Mouse (Mus musculus) T-helper 2 cell (primary cell): ENCODE measurements around the gene Adipoq.
"Not testable (repeated sequence)": the region's sequence is repeated elsewhere in the genome, so short reads cannot be mapped to it uniquely, and the experiment has no call there.

Source experiments
- in situ Hi-C: fragments of 300-600 bp; cut with MboI, MseI; formaldehyde crosslinking; loops from one replicate; pipeline ENCODE4 v1.15.1; 2025; ENCODE audit warnings: high pct_unique_total_duplicates

The Adipoq gene

GRCm38 (mm10) chr16:23146280-23146679, at the start of gene Adipoq:
Gene Adipoq, plus strand, starts transcription at chr16:23146536.
- in situ Hi-C loops = no loop called here

- in situ Hi-C loops = not testable (repeated sequence)
Observed at GRCm38 (mm10) chr16:23096886-23097285, 49.5 kb upstream of the Adipoq start.

- in situ Hi-C loops = not testable (repeated sequence)
Observed at GRCm38 (mm10) chr16:23097290-23098104, 48.8 kb upstream of the Adipoq start.

GRCm38 (mm10) chr16:23098105-23098452, 48.3 kb upstream of the Adipoq start:
- in situ Hi-C loops = not testable (repeated sequence)

GRCm38 (mm10) chr16:23099632-23100031, 46.7 kb upstream of the Adipoq start:
- in situ Hi-C loops = loop anchor here (25.0 kb wide), 1 partner anchor 837 kb away; the partner anchor contains the start of gene Tra2b

GRCm38 (mm10) chr16:23100099-23100575, 46.2 kb upstream of the Adipoq start:
- in situ Hi-C loops = loop anchor here (25.0 kb wide), 1 partner anchor 838 kb away; the partner anchor contains the start of gene Tra2b

- in situ Hi-C loops = loop anchor here (25.0 kb wide), 1 partner anchor 838 kb away; the partner anchor contains the start of gene Tra2b
Observed at GRCm38 (mm10) chr16:23100613-23101012, 45.7 kb upstream of the Adipoq start.

- in situ Hi-C loops = loop anchor here (25.0 kb wide), 1 partner anchor 840 kb away; the partner anchor contains the start of gene Tra2b
Observed at GRCm38 (mm10) chr16:23102340-23103037, 43.8 kb upstream of the Adipoq start.

- in situ Hi-C loops = loop anchor here (25.0 kb wide), 1 partner anchor 841 kb away; the partner anchor contains the start of gene Tra2b
Observed at GRCm38 (mm10) chr16:23103038-23103745, 43.1 kb upstream of the Adipoq start.

GRCm38 (mm10) chr16:23103841-23104240, 42.5 kb upstream of the Adipoq start:
- in situ Hi-C loops = loop anchor here (25.0 kb wide), 1 partner anchor 842 kb away; the partner anchor contains the start of gene Tra2b

- in situ Hi-C loops = loop anchor here (25.0 kb wide), 1 partner anchor 844 kb away; the partner anchor contains the start of gene Tra2b
Observed at GRCm38 (mm10) chr16:23106121-23106520, 40.2 kb upstream of the Adipoq start.

- in situ Hi-C loops = loop anchor here (25.0 kb wide), 1 partner anchor 845 kb away; the partner anchor contains the start of gene Tra2b
Observed at GRCm38 (mm10) chr16:23107231-23107942, 38.9 kb upstream of the Adipoq start, which contains the start of gene Eif4a2. Gene Eif4a2, plus strand, starts transcription at chr16:23107444.

- in situ Hi-C loops = loop anchor here (25.0 kb wide), 1 partner anchor 846 kb away; the partner anchor contains the start of gene Tra2b
Observed at GRCm38 (mm10) chr16:23107946-23108759, 38.2 kb upstream of the Adipoq start.

GRCm38 (mm10) chr16:23108943-23109342, 37.4 kb upstream of the Adipoq start:
- in situ Hi-C loops = loop anchor here (25.0 kb wide), 1 partner anchor 847 kb away; the partner anchor contains the start of gene Tra2b

- in situ Hi-C loops = loop anchor here (5.0 to 25.0 kb wide), 2 partner anchors 63 to 847 kb away; partner anchors contain the start of gene Tra2b
Observed at GRCm38 (mm10) chr16:23109350-23110280, 36.7 kb upstream of the Adipoq start.

GRCm38 (mm10) chr16:23112348-23112747, 34.0 kb upstream of the Adipoq start:
- in situ Hi-C loops = loop anchor here (5.0 to 25.0 kb wide), 2 partner anchors 60 to 850 kb away; partner anchors contain the start of gene Tra2b

GRCm38 (mm10) chr16:23112861-23113435, 33.4 kb upstream of the Adipoq start:
- in situ Hi-C loops = loop anchor here (5.0 to 25.0 kb wide), 2 partner anchors 59 to 851 kb away; partner anchors contain the start of gene Tra2b

GRCm38 (mm10) chr16:23113903-23114302, 32.4 kb upstream of the Adipoq start:
- in situ Hi-C loops = loop anchor here (5.0 to 25.0 kb wide), 2 partner anchors 58 to 852 kb away; partner anchors contain the start of gene Tra2b
